In genomic region chr10:80602698-80603325, GRCm38 (mm10) we compare ENCODE assay signal across 8 mouse cellular contexts. TPM values are rescaled to one million over a fixed set of nuclear protein-coding genes. Genes with fewer than 3 reads are reported as not detected.
A peak's percentile ranks its signal among the peaks of the same experiment; 100 is the strongest.
DNase-seq lines count a peak whose midpoint lies in the region; ATAC-seq and TF ChIP-seq lines count a peak whose summit lies in the region.

Gene Scamp4, plus strand, starts transcription at chr10:80602872.
Gene Adat3, plus strand, starts transcription at chr10:80602880.

- H3K36me3 ChIP-seq in hindbrain, postnatal 0 days (ENCODE audit: insufficient read depth, low read length): peaks cover 16% of the 10 kb centered on the region

- ATAC-seq in hindbrain, postnatal 0 days: peak; percentile 97
- ATAC-seq in megakaryocyte, adult 5-6 weeks (ENCODE audit: poor library complexity, severe bottlenecking): peak; percentile 97

- intact Hi-C loops in left cerebral cortex, adult 2 months (cut with DNase I): loop anchor here (1.0 kb wide), 1 partner anchor 19 kb away; the partner anchor contains the start of gene Csnk1g2

- H3K4me3 ChIP-seq in hindbrain, postnatal 0 days (ENCODE audit: low read length): peak within 1 kb of the TSS; percentile 75
- H3K4me3 ChIP-seq in left cerebral cortex, adult 2 months: peak within 1 kb of the TSS; percentile 95

- H3K9me3 ChIP-seq in hindbrain, postnatal 0 days (ENCODE audit: low read length): no peaks in the 10 kb centered on the region

- peak within 1 kb of the TSS; percentile 89 for H3K4me2 ChIP-seq in hindbrain, postnatal 0 days (ENCODE audit: low read depth, low read length)

- peak within 1 kb of the TSS; percentile 65 for H3K9ac ChIP-seq in hindbrain, postnatal 0 days (replicated peaks; ENCODE audit: low read length)

- under 1% methylated on average over 53 of the region's 54 CpGs for WGBS in hindbrain, postnatal 0 days

- peaks cover 14% of the 10 kb centered on the region for H3K4me1 ChIP-seq in hindbrain, postnatal 0 days (ENCODE audit: insufficient read depth, low read length)

- peak within 1 kb of the TSS; percentile 91 for H3K27ac ChIP-seq in hindbrain, postnatal 0 days
- H3K27ac ChIP-seq in left cerebral cortex, adult 2 months: peak within 1 kb of the TSS; percentile 97

- peak; percentile 96 for DNase-seq in T-cell, adult 2 months (ENCODE audit: low spot score)
- DNase-seq in cerebellum, postnatal 36 days: peak; percentile 95 to 96
- DNase-seq in gastrocnemius, adult 18-20 months (ENCODE audit: low spot score): peak; percentile 93
- DNase-seq in hindbrain, postnatal 0 days (ENCODE audit: low spot score): peak; percentile 98
- DNase-seq in left cerebral cortex, adult 2 months (ENCODE audit: extremely low spot score in 1 of 2, low spot score in 2 of 2): peak; percentile 94 to 96
- peak; percentile 96 to 98 for DNase-seq in right cerebral cortex, adult 2 months (ENCODE audit: low spot score in 2 of 2)
- peak; percentile 94 for DNase-seq in urinary bladder, postnatal 14 days (ENCODE audit: low spot score)

- TF ChIP-seq CTCF in hindbrain, postnatal 0 days (IDR thresholded peaks at IDR 0.05; ENCODE audit: low read depth): no peak
- TF ChIP-seq CTCF in left cerebral cortex, adult 2 months (IDR thresholded peaks at IDR 0.05): no peak

- H3K27me3 ChIP-seq in hindbrain, postnatal 0 days (ENCODE audit: insufficient read depth, low read length): no peaks in the 10 kb centered on the region

RNA-seq across cellular contexts. Expression of gene Scamp4, which starts in this region (rescaled TPM):
- total RNA-seq in gastrocnemius, adult 18-20 months (2021): 10 to 100 TPM; 19.0 to 20.1 TPM
- total RNA-seq in hindbrain, postnatal 0 days (2014; rRNA removed): 39.5 and 43.2 TPM in 2 replicates
- 68.3 and 69.1 TPM in 2 replicates for polyA plus RNA-seq in hindbrain, postnatal 0 days (2015; fragmentation: Nextera tagmentation; extraction: Ambion mirVana)
- total RNA-seq in left cerebral cortex, adult 2 months (2021): 10 to 100 TPM; 41.5 to 44.8 TPM
- 16.9 and 22.3 TPM in 2 replicates for total RNA-seq in megakaryocyte, adult 5-6 weeks (2015)
- total RNA-seq in megakaryocyte, adult 5-6 weeks (2017): 4.8 and 11.4 TPM in 2 replicates

RNA-seq across cellular contexts. Expression of gene Adat3, which starts in this region (rescaled TPM):
- under 1 TPM in 1 of 2 experiments, not detected in 1; 0.69 TPM for total RNA-seq in gastrocnemius, adult 18-20 months (2021)
- total RNA-seq in hindbrain, postnatal 0 days (2014; rRNA removed): 7.3 and 11.4 TPM in 2 replicates
- 3.6 and 4.0 TPM in 2 replicates for polyA plus RNA-seq in hindbrain, postnatal 0 days (2015; fragmentation: Nextera tagmentation; extraction: Ambion mirVana)
- 1 to 10 TPM; 1.3 to 5.6 TPM for total RNA-seq in left cerebral cortex, adult 2 months (2021)
- total RNA-seq in megakaryocyte, adult 5-6 weeks (2015): 0.91 and 1.1 TPM in 2 replicates
- total RNA-seq in megakaryocyte, adult 5-6 weeks (2017): 3.8 TPM in 1 of 2 replicates, not detected in the other

Comparison
In these comparisons a context has a peak if more than half of its experiments do, and no peak if none do; other contexts are left out.
1. Peak in every context shown above with its lines: DNase-seq, ATAC-seq, H3K4me3 ChIP-seq and H3K27ac ChIP-seq.